Mouse (Mus musculus) bone marrow macrophage, adult 2 months (primary cell): Measurements from ENCODE around the gene Slc29a3. TPM values are rescaled to one million over a fixed set of nuclear protein-coding genes. Genes with fewer than 3 reads are reported as not detected.

ENCODE experiments used
- H3K27ac ChIP-seq: 2 replicates; pipeline ENCODE4 v1.5.1; 2012; ENCODE audit warnings: low read depth, low read length; ENCODE audit not compliant: insufficient read depth
- H3K4me1 ChIP-seq: 2 replicates; pipeline ENCODE4 v1.6.1; 2012; ENCODE audit warnings: low read length; ENCODE audit not compliant: control insufficient read depth, insufficient read depth
- H3K4me3 ChIP-seq: 2 replicates; pipeline ENCODE4 v1.5.1; 2012; ENCODE audit warnings: mild to moderate bottlenecking, low read length, moderate library complexity; ENCODE audit not compliant: insufficient read depth
- CTCF ChIP-seq: IDR thresholded peaks from 2 replicates; pipeline ENCODE4 v1.5.1; 2012; ENCODE audit warnings: low read depth, mild to moderate bottlenecking, low read length, moderate library complexity
- POLR2A ChIP-seq: IDR thresholded peaks from 2 replicates; pipeline ENCODE4 v1.6.1; 2012; ENCODE audit warnings: mild to moderate bottlenecking, low read depth, low read length, borderline replicate concordance
- polyA plus RNA-seq: library from polyadenylated mRNA; stranded (reverse); fragments of >200 nt; gene quantifications from 2 replicates; pipeline ENCODE4 v1.2.4, GENCODE M21; 2012; ENCODE audit not compliant: missing spikeins, insufficient read depth, insufficient read length

Gene Slc29a3
- polyA plus RNA-seq, 1 experiment: 50.8 TPM

DNA sequence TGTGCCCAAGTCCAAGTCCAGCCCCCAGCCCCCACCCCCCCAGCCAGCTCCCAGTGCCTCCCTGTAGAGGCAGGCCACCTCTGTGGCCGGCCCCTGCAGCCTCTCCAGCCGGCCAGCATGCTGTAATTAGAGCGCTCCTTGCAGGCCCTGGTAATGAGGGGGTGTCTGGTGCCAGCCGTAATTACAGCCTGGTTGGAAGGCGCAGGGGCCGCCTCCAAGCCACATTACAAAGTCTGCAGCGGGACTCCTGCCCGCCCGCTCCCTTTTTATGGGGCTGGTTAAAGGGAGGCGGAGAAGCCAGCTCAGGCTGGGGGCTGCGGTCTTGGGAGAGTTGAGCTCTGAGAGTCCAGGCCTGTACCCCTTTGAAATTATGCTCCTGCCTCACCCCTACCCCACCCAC, 41.8 kb upstream of the Slc29a3 start:
- TF ChIP-seq POLR2A (no peak), CTCF (no peak)
- no peak overlapping the region for H3K27ac ChIP-seq

GRCm38 (mm10) chr10:60792841-60793240, 40.2 kb upstream of the Slc29a3 start:
- Histone ChIP-seq H3K4me3 (no peak overlapping the region), H3K4me1 (no peaks in the 10 kb centered on the region), H3K27ac (no peak overlapping the region)
- no peak for TF ChIP-seq POLR2A
- no peak for TF ChIP-seq CTCF

More for the DNA sequence above, 41.8 kb upstream of the Slc29a3 start:
- no peak overlapping the region for H3K4me3 ChIP-seq
- H3K4me1 ChIP-seq: no peaks in the 10 kb centered on the region

GRCm38 (mm10) chr10:60792365-60792764, 39.8 kb upstream of the Slc29a3 start:
- Histone ChIP-seq H3K27ac (no peak overlapping the region), H3K4me1 (no peaks in the 10 kb centered on the region), H3K4me3 (no peak overlapping the region)
- TF ChIP-seq POLR2A (no peak), CTCF (no peak)

DNA sequence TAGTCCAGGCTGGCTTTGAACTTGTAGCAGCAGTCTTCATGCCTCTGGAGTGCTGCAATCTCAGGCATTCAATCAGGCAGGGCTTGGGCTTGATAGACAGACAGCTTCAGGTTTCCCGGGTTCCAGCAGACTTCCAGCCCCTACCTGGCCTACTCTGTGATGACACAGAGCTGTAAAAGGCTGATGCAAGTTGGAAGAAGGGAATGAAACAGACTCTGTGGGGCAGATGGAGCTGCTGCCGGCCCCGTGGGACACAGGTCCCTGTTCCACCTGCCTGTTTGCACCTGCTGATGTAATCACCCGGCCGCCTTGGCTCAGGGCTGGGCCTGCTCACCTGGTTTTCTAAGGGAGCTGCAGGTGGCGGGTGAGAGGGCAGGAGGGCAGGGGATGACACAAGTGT, 38.3 kb upstream of the Slc29a3 start:
- Histone ChIP-seq H3K27ac (no peak overlapping the region), H3K4me1 (no peaks in the 10 kb centered on the region), H3K4me3 (no peak overlapping the region)
- no peak for TF ChIP-seq POLR2A
- no peak for TF ChIP-seq CTCF

GRCm38 (mm10) chr10:60787303-60788074, 34.9 kb upstream of the Slc29a3 start:
- Histone ChIP-seq H3K4me3 (no peak overlapping the region), H3K4me1 (no peaks in the 10 kb centered on the region), H3K27ac (no peak overlapping the region)
- TF ChIP-seq POLR2A (no peak), CTCF (no peak)

DNA sequence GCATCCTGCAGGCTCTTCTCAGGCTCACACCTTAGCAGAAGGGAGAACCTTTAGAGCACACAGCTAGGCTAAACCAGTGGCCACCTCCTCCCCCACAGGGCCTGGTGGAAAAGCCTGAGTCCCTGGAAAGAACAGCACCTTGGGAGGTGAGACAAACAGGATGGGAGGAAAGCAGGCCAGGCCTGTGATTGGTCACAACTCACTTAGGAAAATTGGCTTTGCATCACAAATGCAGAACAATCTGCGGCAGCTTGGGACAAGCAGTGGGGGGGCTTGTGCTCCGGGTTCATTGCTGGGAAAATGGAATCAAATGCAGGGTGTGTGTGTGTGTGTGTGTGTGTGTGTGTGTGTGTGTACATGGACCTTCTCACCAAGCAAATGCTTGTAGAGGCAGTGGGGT, 31.0 kb upstream of the Slc29a3 start:
- Histone ChIP-seq H3K4me1 (no peaks in the 10 kb centered on the region), H3K27ac (no peak overlapping the region), H3K4me3 (no peak overlapping the region)
- TF ChIP-seq CTCF: no peak
- no peak for TF ChIP-seq POLR2A

DNA sequence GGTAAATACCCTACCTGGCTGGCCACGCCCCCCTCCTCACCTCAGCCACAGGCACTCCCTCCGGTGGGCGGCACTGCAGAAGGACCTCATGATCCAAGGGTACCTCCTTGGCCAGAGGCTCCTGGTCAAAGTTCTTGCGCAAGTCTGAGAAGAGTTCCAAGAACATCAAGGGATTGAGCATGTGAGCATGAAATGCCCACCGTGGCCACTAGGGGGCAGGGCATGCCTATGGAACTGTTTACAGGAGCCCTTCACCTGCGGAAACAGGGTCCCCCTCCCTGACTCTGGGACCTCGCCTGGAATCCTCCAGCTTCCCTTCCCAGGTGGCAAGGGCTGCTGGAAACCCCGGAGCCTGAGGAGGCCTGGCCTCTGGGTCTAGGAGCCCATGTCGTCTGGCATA, 27.0 kb upstream of the Slc29a3 start:
- H3K27ac ChIP-seq: no peak overlapping the region
- no peak overlapping the region for H3K4me3 ChIP-seq
- TF ChIP-seq POLR2A: no peak
- TF ChIP-seq CTCF: peak; percentile 99
- H3K4me1 ChIP-seq: no peaks in the 10 kb centered on the region

GRCm38 (mm10) chr10:60778542-60778941, 25.9 kb upstream of the Slc29a3 start:
- TF ChIP-seq CTCF: peak; percentile 68
- TF ChIP-seq POLR2A: no peak
- Histone ChIP-seq H3K27ac (no peak overlapping the region), H3K4me3 (no peak overlapping the region), H3K4me1 (no peaks in the 10 kb centered on the region)

DNA sequence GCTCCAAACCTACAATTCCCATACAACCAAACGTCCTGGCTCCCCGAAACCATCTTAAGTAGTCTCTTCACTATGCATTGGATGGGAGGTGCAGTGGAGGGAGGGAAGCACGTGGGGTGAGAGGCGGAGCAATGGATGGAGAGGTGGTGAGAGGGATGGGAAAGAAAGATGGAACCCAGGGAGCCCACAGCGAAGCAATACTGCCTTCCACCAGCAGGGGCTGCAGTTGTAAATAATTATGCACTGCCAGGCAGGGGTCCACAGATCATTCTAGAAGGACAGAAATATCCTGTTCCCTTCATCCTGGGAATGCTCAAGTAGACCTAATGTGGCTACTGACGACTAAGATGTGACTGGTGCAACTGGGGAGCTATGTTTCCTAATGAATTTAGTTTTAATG, 22.9 kb upstream of the Slc29a3 start:
- TF ChIP-seq CTCF: no peak
- no peak for TF ChIP-seq POLR2A
- Histone ChIP-seq H3K27ac (no peak overlapping the region), H3K4me1 (no peaks in the 10 kb centered on the region), H3K4me3 (no peak overlapping the region)

DNA sequence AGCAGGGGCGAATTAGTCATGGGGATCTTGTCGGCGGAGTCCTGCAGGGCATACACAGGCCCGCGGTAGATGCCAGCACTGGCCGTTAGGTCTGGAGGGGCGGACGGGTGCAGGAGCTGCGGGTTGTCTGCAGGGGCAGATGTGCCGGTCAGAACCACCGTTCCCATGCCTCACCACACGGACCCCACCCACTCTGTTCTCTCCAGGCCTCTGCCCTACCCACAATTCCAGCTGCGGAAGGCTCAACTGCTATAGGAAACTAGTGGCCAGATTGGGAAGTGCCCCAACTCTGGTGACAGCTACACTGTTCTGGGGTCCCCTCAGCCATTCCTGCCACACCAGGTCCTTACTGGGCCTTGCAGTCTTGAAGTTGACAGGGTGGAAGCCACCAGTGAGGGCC, 22.0 kb upstream of the Slc29a3 start:
- H3K4me3 ChIP-seq: no peak overlapping the region
- H3K27ac ChIP-seq: no peak overlapping the region
- TF ChIP-seq POLR2A: no peak
- no peak for TF ChIP-seq CTCF
- no peaks in the 10 kb centered on the region for H3K4me1 ChIP-seq
